Mouse (Mus musculus): ENCODE data around the gene Nadk2. TPM values are rescaled to one million over a fixed set of nuclear protein-coding genes. Genes with fewer than 3 reads are reported as not detected.
A peak's percentile ranks its signal among the peaks of the same experiment; 100 is the strongest.

Gene Nadk2
- polyA plus RNA-seq, 1 experiment from 2014 or later, result 35.9 TPM

DNA sequence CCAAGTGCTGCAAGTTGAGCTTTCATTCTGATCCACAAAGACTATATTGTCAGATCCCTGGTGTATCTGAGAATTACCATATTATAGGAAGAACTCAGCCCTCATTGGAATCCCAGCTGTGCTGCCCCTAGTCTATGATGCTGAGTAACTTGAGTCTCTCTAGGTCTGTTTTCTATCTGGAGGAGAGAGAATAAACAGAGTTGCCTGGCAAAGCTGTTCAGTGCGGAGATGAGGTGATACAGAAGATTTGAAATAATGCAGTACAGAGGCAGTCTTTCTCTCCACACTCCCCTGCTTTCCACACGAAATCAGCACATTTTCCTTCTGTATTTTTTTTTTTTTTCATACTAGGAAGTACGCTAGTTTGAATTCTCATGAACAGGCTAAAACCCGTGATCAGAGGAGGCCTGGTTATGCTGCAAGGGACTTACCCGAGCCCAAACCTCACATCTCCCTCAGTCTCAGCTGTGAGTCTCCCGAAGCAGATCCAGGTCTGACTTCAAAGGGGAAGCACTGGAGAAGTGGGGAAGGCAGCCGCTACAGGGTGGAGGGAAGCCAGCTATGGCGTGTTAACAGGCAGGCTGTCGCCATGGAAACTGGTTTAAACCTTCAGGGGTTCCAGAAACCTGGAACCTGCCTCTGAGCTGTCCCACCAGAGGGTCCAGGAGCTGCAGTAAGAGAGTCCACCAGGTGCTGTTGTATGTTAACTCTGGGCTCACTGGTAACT, 59.9 kb downstream of the Nadk2 start:
- ATAC-seq, result no peak

DNA sequence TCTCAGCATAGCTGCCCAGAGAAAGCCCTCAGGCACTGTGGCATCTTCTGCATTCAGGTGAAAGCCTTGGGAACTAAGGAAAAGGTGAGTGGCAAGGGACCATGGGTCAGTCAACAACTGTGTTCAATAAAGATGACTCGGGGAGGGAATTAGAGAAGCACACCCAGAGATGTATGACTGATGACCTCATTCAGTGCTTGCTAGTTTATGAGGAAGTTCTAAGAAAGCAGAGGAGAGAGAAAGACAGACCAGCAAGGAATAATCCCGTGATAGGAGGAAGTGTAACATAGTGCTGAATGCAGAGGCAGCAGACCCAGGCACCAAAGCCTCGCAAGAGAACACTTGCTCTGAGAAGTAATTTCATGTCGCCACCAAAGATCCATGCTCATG, 60.4 kb downstream of the Nadk2 start:
- no peak for TF ChIP-seq CTCF (IDR thresholded peaks at IDR 0.05)
- ATAC-seq (no peak), DNase-seq (ENCODE audit: low read depth, low spot score) (no peak)
- ChIA-PET POLR2A (interaction anchor here (0.7 kb wide), 1 partner anchor 1338 kb away, joined by 3 read pairs; no protein-coding TSS in a partner anchor), CTCF (interaction anchor here (1.0 to 1.3 kb wide), 2 partner anchors 9 to 12 kb away, joined by 3 to 8 read pairs; no protein-coding TSS in a partner anchor)
- in situ Hi-C loops (cut with MboI; ENCODE audit: low pct_unique_long_range_greater_than_20kb), result no loop called here
- H3K27me3 ChIP-seq, result no peaks in the 10 kb centered on the region

More for the DNA sequence above, 59.9 kb downstream of the Nadk2 start:
- no peaks in the 10 kb centered on the region for H3K27me3 ChIP-seq
- DNase-seq (ENCODE audit: low read depth, low spot score), result no peak
- no peak for TF ChIP-seq CTCF (IDR thresholded peaks at IDR 0.05)
- ChIA-PET POLR2A (interaction anchor here (0.7 kb wide), 1 partner anchor 1338 kb away, joined by 3 read pairs; no protein-coding TSS in a partner anchor), CTCF (interaction anchor here (1.3 kb wide), 1 partner anchor 11 kb away, joined by 8 read pairs; no protein-coding TSS in a partner anchor)
- in situ Hi-C loops (cut with MboI; ENCODE audit: low pct_unique_long_range_greater_than_20kb), result no loop called here

GRCm38 (mm10) chr15:9132693-9133443, 61.8 kb downstream of the Nadk2 start:
- ChIA-PET CTCF (interaction anchor here (0.7 to 1.7 kb wide), 5 partner anchors 8 to 29 kb away, joined by 3 to 4 read pairs (median 3); no protein-coding TSS in a partner anchor), POLR2A (interaction anchor here (0.6 kb wide), 1 partner anchor 772 kb away, joined by 3 read pairs; no protein-coding TSS in a partner anchor)
- in situ Hi-C loops (cut with MboI; ENCODE audit: low pct_unique_long_range_greater_than_20kb), result no loop called here

DNA sequence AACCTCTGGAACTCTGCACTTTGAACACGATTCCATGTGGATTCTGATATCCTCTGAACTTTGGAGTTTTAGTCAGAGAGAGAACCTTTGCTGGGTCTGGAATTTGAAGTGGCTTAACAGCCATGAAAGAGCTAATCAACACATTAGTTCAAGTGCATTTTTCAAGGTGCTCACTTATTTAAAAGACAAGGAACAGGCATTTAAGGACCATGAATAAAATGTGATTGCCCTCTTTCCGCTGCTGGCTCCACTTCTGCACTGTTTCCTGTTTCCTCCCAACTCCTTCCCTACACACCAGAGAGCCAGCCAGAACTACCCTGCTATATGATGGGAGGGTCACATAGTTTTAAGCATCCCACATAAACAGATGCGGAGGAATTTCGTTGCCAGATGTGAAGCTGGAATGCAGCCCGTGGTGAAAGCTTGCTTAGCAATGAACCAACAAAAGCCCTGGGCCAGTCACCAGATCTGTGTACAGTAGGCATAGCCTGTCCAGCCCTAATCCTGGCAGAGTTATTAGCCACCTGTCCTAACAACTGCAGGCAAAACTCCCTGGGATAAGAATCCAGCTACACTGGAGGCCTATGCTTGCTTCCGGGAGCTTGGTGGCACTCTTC, 63.9 kb downstream of the Nadk2 start:
- DNase-seq (ENCODE audit: low read depth, low spot score) (no peak), ATAC-seq (no peak)
- POLR2A ChIA-PET, result interaction anchor here (0.6 kb wide), 1 partner anchor 13 kb away, joined by 6 read pairs; no protein-coding TSS in a partner anchor
- CTCF ChIA-PET, result interaction anchor here (1.2 kb wide), 1 partner anchor 24 kb away, joined by 4 read pairs; no protein-coding TSS in a partner anchor
- no peak for TF ChIP-seq CTCF (IDR thresholded peaks at IDR 0.05)
- in situ Hi-C loops (cut with MboI; ENCODE audit: low pct_unique_long_range_greater_than_20kb), result no loop called here
- H3K27me3 ChIP-seq, result no peaks in the 10 kb centered on the region

More at GRCm38 (mm10) chr15:9132693-9133443, 61.8 kb downstream of the Nadk2 start:
- no peak for ATAC-seq
- no peak for DNase-seq (ENCODE audit: low read depth, low spot score)
- H3K27me3 ChIP-seq, result no peaks in the 10 kb centered on the region
- TF ChIP-seq CTCF (IDR thresholded peaks at IDR 0.05), result no peak

DNA sequence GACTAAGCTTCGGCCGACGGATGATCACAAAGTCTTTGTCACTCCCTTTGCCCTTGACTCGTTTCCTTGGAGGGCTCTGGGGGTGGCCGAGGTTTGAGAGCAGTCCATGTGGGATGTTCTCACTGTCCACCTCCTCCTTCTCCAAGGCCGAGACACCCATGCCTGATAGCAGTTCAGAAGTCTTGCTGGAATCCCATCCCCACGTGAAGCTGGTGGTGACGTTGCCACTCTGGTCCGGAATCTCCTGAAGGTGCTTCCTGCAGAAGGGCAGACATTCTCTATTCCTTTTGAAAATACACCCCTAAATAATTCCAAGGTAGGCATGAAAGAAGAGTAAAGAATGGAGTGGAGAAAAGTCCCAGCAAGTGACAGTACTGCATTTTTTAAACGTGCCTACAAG, 68.4 kb downstream of the Nadk2 start:
- in situ Hi-C loops (cut with MboI; ENCODE audit: low pct_unique_long_range_greater_than_20kb), result no loop called here
- DNase-seq (ENCODE audit: low read depth, low spot score) (no peak), ATAC-seq (no peak)
- POLR2A ChIA-PET, result no interaction called here
- CTCF ChIA-PET, result interaction anchor here (1.2 kb wide), 1 partner anchor 15 kb away, joined by 3 read pairs; no protein-coding TSS in a partner anchor
- no peak for TF ChIP-seq CTCF (IDR thresholded peaks at IDR 0.05)
- H3K27me3 ChIP-seq, result no peaks in the 10 kb centered on the region

GRCm38 (mm10) chr15:9140252-9140680, 69.2 kb downstream of the Nadk2 start, which contains the start of gene Lmbrd2:
Gene Lmbrd2 (plus strand): TSS chr15:9140550.
- in situ Hi-C loops (cut with MboI; ENCODE audit: low pct_unique_long_range_greater_than_20kb), result no loop called here
- ATAC-seq (peak; percentile 97), DNase-seq (ENCODE audit: low read depth, low spot score) (peak; percentile 79)
- CTCF ChIA-PET, result interaction anchor here (1.2 to 1.4 kb wide), 2 partner anchors 13 to 16 kb away, joined by 3 read pairs; no protein-coding TSS in a partner anchor
- POLR2A ChIA-PET, result no interaction called here
- H3K27me3 ChIP-seq, result no peaks in the 10 kb centered on the region
- TF ChIP-seq CTCF (IDR thresholded peaks at IDR 0.05), result no peak

DNA sequence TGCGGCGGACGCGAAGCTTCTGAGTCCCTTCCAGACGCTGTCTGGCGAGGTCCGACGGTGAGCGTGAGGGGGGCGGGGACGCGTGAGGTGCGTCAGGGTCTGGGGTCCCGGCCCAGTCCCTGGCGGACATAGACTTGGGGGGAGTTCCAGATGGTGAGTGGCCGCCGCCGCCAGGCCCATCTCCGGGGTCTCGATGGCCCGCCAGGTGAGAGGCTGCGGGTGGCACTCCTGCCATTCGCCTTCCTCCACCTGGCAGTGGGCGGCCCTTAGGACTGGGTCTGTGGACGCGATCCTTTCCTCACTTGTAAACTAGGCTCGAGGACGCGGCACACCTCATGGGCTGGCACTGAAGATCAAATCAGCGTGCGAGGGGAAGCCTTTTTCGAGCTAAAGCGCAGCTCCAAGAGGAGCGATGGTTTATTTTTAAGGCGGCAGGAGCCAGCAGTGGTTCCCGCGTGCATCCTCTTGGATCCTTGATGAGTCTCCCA, 69.7 kb downstream of the Nadk2 start:
- in situ Hi-C loops (cut with MboI; ENCODE audit: low pct_unique_long_range_greater_than_20kb), result no loop called here
- ChIA-PET POLR2A (no interaction called here), CTCF (interaction anchor here (1.2 to 1.4 kb wide), 3 partner anchors 13 to 27 kb away, joined by 3 read pairs; no protein-coding TSS in a partner anchor)
- ATAC-seq, result peak; percentile 75
- no peak for DNase-seq (ENCODE audit: low read depth, low spot score)
- no peaks in the 10 kb centered on the region for H3K27me3 ChIP-seq
- no peak for TF ChIP-seq CTCF (IDR thresholded peaks at IDR 0.05)

- no peak for DNase-seq (ENCODE audit: low read depth, low spot score)
- POLR2A ChIA-PET, result no interaction called here
- ATAC-seq, result no peak
- in situ Hi-C loops (cut with MboI; ENCODE audit: low pct_unique_long_range_greater_than_20kb), result no loop called here
- TF ChIP-seq CTCF (IDR thresholded peaks at IDR 0.05), result no peak
- CTCF ChIA-PET, result interaction anchor here (0.8 kb wide), 1 partner anchor 10 kb away, joined by 3 read pairs; no protein-coding TSS in a partner anchor
- no peaks in the 10 kb centered on the region for H3K27me3 ChIP-seq
These were observed 84.3 kb downstream of the Nadk2 start, which contains the start of gene Skp2 for GRCm38 (mm10) chr15:9155325-9155724. Gene Skp2 (minus strand): TSS chr15:9155425.

Other genes with a start within 250 kb of the Nadk2 start
- gene Ranbp3l, start 103.3 kb upstream of the Nadk2 start, polyA plus RNA-seq (2021), result 7.7 TPM
- gene Lmbrd2, start 69.3 kb downstream of the Nadk2 start, polyA plus RNA-seq (2021), result 23.2 TPM
- gene Skp2, start 84.2 kb downstream of the Nadk2 start, polyA plus RNA-seq (2021), result 11.6 TPM
- not detected for gene Ugt3a1, start 205.6 kb downstream of the Nadk2 start, polyA plus RNA-seq (2021)

All from Patski (cell line).